Mouse (Mus musculus) adrenal gland, postnatal 4 days (tissue): ENCODE measurements around the gene Atxn7l1. TPM values are rescaled to one million over a fixed set of nuclear protein-coding genes. Genes with fewer than 3 reads are reported as not detected.

Experiments
- DNase-seq, 2 experiments: peaks; one replicate each; pipeline ENCODE4 v3.0.0; 2021 to 2022; ENCODE audit warnings: low spot score in 2 of 2, mixed read lengths in 2 of 2
- total RNA-seq, 2 experiments: library from RNA; stranded (reverse); gene quantifications; 2 replicates each; pipeline ENCODE4 v1.2.3; 2021

The Atxn7l1 gene
- total RNA-seq, 2 experiments from 2014 or later = 34.1 to 38.8 TPM

DNA sequence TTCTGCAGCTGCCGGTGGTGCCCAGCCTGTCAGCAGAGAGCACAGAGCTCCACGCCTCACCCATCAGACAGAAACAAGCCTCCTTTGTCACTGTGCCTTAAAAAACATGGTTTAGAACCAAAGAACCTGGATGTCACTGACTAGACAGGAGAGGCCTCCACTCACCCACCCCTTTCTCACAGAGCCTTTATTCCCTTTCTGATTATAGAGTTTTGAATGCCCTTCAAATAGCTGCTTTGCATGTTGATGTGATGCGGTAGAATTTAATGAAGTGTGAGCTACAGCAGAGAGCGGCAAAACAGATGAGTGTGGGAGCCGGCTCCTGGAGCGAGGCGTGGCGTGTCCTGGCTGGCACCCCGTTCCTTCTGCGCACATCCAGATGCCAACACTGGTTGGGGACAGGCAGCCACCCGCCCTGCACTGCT, 77.6 kb downstream of the Atxn7l1 start:
- DNase-seq = no peak

DNA sequence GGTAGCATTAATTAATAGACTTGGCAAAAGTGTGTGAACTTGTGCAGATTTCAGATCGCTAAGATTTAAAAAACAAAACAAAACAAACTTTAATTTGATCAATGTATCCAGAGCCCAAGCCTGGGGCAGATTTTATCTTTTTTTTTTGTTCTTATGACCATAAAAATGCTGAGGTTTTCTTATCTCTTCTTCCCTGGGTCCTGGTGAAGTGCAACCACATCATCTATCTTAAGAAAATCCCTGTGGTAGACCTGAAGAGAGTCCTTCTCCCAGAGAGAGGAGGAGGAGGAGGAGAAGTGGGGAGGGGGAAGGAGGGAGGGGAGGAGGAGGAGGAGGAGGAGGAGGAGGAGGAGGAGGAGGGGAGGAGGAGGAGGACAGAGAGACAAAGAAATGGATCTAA, 78.5 kb downstream of the Atxn7l1 start:
- DNase-seq = no peak

- DNase-seq = no peak
Observed at GRCm38 (mm10) chr12:33226596-33226995, 79.1 kb downstream of the Atxn7l1 start.

DNA sequence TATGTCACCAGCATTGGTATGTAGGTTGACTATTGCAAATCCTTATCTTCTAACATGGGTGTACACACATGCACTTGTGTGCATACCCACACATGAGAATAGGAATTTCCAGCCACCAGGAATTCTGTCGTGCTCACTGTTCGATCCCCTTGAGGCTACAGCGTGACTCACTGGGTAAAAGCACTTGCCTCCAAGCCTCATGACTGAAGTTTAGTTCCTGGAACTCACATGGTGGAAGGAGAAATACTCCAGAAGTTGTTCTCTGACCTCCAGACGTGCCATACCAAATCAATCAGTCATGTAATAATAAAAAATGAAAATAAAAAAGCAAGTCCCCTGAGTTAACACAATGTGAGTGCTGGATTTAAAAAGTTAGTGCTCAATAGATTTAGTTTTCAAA, 87.8 kb downstream of the Atxn7l1 start:
- DNase-seq = no peak

DNA sequence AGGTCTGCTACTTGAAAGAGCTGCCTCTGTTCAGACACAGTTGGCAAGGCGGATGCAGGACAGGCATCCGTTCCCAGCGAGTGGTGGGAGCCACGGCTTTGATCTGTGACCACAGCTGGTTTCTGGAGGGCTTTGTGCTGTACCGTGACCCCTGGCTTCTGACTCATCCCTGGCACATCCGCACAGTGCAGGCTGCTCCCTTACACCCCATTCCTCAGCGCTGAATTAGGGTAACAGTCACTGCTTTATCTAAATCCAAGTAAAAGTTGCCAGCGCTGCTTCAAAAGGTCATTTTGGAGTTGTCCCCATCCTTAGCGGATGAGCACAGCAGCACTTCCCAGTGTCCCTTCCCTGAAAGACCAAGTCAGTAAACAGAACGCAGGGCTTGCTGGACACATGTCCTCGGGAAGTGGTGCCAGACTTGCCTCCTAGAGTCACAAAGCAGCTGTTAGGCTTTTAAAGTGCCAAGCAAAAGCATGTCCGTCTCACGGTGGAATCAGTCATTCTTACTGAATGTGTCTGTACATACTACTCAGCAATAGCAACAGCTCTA, 88.4 kb downstream of the Atxn7l1 start:
- no peak for DNase-seq

GRCm38 (mm10) chr12:33236344-33237049, 89.0 kb downstream of the Atxn7l1 start:
- DNase-seq = no peak

GRCm38 (mm10) chr12:33237108-33237507, 89.6 kb downstream of the Atxn7l1 start:
- DNase-seq = no peak

- DNase-seq = no peak
Observed at GRCm38 (mm10) chr12:33242679-33243078, 95.2 kb downstream of the Atxn7l1 start.

DNA sequence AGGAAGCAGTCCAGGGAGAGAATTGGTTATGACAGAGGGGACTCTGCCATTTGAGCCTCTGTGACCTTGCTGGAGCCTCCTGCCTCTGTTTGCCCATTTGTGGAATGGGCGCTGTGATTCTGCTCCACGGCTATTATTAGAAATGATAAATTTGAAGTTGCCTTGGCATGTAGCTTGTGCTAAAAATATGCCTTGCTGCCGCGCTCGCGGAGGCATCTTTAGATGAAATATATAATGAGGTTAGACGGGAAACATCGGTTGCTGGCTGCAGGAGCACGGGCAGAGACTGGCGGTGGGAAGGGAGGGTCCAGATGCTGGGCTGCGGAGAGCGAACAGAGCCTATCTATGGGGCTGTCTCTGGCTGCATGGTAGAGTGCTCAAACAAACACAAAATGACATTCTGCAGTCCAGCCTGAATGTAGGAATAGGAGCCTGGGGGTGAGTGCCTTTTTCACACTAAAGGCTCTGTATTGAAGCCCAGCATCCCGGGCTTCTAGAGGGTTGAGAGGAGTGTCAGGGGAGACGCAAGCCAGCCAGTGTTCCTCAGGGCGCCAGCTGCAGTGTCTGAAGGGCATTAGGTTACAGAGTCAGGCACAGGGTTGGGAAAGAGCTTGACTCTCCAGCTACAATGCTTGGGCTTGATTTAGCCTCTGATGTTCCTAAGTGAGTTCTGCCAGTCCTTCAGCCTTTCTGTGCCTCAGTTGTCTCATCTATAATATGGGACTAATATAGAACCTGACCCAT, 96.8 kb downstream of the Atxn7l1 start:
- no peak for DNase-seq

DNA sequence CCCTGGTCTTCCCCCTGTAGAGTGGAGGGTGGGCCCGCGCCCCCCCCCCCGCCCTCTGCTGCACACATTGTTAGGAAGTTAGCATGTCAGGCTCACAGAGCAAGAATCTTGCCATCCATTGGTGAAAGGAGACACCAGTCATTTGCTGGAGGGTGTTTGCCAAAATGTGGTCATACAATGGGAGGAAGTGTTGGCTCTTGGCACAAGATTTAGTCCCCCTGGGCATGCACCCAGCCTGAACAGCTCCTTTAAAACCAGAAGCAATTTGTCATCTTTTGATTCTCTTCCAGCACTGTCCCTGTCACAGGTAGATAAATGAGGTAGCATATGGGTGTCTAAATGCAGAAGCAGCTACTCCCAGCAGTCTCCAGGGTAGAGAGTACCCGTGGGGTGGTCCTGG, 98.0 kb downstream of the Atxn7l1 start:
- DNase-seq = no peak

- no peak for DNase-seq
Observed at GRCm38 (mm10) chr12:33246878-33247277, 99.4 kb downstream of the Atxn7l1 start.

DNA sequence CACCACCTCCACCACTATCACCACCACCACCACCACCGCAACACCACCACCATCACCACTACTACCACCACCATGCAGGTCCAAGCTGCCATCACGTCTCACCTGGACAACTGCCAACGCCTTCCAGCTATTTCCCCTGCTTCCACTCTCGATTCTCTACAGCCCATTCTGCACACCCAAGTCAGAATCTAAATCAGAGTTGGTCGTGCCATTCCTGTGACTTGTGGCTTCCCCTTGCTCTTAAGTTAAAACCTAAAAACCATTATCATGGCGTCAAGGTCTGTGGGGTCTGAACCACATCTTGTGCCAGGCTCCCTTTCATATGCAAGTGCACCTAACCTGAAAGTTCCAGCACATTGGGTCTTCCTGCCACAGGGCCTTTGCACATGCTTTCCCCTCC, 102.7 kb downstream of the Atxn7l1 start:
- DNase-seq = no peak

- DNase-seq = no peak
Observed at GRCm38 (mm10) chr12:33251399-33251798, 103.9 kb downstream of the Atxn7l1 start.

- DNase-seq = no peak
Observed at GRCm38 (mm10) chr12:33252621-33253020, 105.1 kb downstream of the Atxn7l1 start.

GRCm38 (mm10) chr12:33253206-33253605, 105.7 kb downstream of the Atxn7l1 start:
- DNase-seq = no peak

GRCm38 (mm10) chr12:33255256-33255655, 107.8 kb downstream of the Atxn7l1 start:
- DNase-seq = no peak

GRCm38 (mm10) chr12:33256426-33256825, 108.9 kb downstream of the Atxn7l1 start:
- DNase-seq = no peak

- DNase-seq = no peak
Observed at GRCm38 (mm10) chr12:33258995-33259529, 111.6 kb downstream of the Atxn7l1 start.

GRCm38 (mm10) chr12:33260575-33260974, 113.1 kb downstream of the Atxn7l1 start:
- DNase-seq = no peak

GRCm38 (mm10) chr12:33265877-33266276, 118.4 kb downstream of the Atxn7l1 start:
- no peak for DNase-seq

DNA sequence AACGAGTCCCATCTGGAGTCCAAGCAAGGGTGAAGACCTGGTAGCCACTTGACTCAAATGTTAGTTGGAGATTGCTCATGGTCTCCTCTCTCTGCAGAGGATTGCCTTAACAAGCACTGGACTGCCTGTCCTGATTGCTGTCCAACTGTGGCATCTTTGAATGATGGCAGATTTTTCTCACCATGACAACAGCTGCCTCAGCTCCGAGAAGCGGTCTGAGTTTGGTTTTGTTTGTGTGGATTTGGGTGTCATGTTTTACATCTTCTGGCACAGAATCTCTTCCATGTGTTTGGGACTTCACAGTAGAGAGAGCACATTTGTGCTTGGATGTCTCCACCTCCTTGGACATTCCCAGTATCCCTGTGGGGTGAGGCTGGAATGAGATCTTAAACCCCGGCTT, 120.5 kb downstream of the Atxn7l1 start:
- DNase-seq = no peak

DNA sequence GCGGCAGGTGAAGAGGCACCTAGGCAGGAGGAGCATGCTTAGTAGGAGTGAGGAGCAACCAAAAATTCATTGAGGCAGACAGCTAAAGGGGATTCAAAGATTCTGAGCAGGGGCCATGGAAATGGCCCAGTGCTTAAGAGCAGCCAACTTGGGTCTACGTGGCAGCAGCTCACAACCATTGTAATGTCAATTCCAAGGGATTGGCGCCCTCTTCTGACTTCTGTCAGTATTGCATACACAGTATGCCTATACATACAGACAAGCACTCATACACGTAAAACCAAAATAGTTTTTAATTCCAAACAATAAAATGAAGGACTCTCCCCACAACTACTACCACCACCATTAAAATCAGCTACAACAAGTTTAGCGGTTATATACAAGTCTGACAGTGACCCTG, 122.2 kb downstream of the Atxn7l1 start:
- no peak for DNase-seq
